Mouse (Mus musculus): ENCODE data around the gene Manbal. TPM values are rescaled to one million over a fixed set of nuclear protein-coding genes. Genes with fewer than 3 reads are reported as not detected.
"Not testable (repeated sequence)": the region's sequence is repeated elsewhere in the genome, so short reads cannot be mapped to it uniquely, and the experiment has no call there.

The Manbal gene
- polyA plus RNA-seq, 1 experiment: 68.0 TPM

DNA sequence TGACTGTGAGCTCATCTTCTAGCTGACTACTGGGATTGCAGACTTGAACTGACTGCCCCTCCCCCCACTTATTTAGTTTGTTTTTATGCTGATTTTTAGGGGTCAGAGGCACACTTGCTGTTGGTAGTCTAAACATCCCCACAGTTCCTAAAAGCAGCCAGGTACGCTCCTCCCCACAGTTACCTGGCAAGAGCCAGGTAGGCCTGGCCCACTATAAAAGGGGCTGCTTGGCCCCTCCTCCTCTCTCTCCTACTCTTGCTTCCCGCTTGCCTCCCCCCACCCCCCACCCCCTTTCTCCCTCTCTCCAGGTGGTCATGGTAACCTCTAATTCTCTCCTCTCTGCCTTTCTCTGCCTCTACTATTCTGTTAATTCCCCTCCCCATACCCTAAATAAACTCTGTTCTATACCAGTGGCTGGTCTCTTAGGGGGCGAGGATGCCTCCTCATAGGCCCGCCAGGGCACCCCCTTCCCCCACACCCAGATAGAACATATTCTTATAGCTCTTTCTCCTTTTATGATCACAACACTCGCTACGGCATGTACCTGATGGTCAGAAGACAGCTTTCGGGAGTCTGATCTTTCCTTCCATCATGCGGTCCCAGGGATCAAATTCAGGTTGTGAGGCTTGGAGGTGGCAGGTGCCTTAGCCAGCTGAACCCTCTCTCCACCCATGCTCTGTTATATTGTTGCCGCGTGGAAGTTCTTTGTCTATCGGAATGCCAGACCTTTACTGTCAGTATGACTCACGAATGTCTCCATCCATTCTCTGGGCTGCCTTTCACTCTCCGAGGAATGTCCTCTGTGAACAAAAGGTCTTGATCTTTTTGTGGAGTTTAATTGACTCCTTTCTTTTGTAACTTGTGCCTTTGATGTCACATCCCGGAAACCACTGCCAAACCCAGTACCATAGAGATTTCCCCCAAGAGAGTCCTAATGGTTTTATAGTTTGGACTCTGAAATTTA lies 8.7 kb downstream of the Manbal start:
- WGBS: 87% methylated on average over 14 of the region's 14 CpGs
- no peak for DNase-seq
- Histone ChIP-seq H3K4me1 (replicated peaks; ENCODE audit: control insufficient read depth, insufficient read depth, low read length) (peaks cover 4% of the 10 kb centered on the region), H3K27ac (ENCODE audit: control insufficient read depth, insufficient read depth, low read length) (no peak overlapping the region), H3K36me3 (ENCODE audit: control insufficient read depth, insufficient read depth, low read length) (peaks cover 6% of the 10 kb centered on the region), H3K4me3 (ENCODE audit: control insufficient read depth, insufficient read depth, low read length) (no peak overlapping the region), H3K27me3 (ENCODE audit: control insufficient read depth, insufficient read depth, low read length) (no peaks in the 10 kb centered on the region)
- no peak for TF ChIP-seq CTCF (IDR thresholded peaks at IDR 0.05; ENCODE audit: borderline replicate concordance, control insufficient read depth, extremely low read depth, insufficient read depth, low read length, poor library complexity)
- TF ChIP-seq POLR2A (IDR thresholded peaks at IDR 0.05; ENCODE audit: control insufficient read depth, extremely low read depth, insufficient read depth, low read length, poor library complexity): no peak

DNA sequence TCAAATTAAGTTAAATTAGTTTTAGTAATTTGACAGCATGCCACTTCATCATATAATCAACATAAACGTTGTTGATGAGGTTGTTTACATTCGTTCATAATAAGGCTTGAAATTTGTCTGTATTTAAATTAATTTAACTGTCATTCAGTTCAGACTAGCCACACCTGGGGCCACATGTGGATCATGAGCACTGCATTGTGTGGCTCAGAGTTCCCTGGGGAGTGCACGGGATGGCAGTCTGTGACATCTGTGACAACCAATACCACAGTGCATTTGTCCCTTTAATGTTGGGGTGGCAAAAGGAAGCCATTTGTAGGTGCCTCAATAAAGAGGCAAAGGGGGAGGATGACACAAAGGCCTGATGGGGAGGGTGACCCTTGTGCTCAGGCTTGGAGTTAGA lies 9.6 kb downstream of the Manbal start:
- Histone ChIP-seq H3K36me3 (ENCODE audit: control insufficient read depth, insufficient read depth, low read length) (peaks cover 6% of the 10 kb centered on the region), H3K4me1 (replicated peaks; ENCODE audit: control insufficient read depth, insufficient read depth, low read length) (peaks cover 4% of the 10 kb centered on the region), H3K27me3 (ENCODE audit: control insufficient read depth, insufficient read depth, low read length) (no peaks in the 10 kb centered on the region), H3K27ac (ENCODE audit: control insufficient read depth, insufficient read depth, low read length) (no peak overlapping the region), H3K4me3 (ENCODE audit: control insufficient read depth, insufficient read depth, low read length) (no peak overlapping the region)
- 87% methylated on average over 3 of the region's 3 CpGs for WGBS
- no peak for DNase-seq
- TF ChIP-seq POLR2A (IDR thresholded peaks at IDR 0.05; ENCODE audit: control insufficient read depth, extremely low read depth, insufficient read depth, low read length, poor library complexity) (no peak), CTCF (IDR thresholded peaks at IDR 0.05; ENCODE audit: borderline replicate concordance, control insufficient read depth, extremely low read depth, insufficient read depth, low read length, poor library complexity) (no peak)

DNA sequence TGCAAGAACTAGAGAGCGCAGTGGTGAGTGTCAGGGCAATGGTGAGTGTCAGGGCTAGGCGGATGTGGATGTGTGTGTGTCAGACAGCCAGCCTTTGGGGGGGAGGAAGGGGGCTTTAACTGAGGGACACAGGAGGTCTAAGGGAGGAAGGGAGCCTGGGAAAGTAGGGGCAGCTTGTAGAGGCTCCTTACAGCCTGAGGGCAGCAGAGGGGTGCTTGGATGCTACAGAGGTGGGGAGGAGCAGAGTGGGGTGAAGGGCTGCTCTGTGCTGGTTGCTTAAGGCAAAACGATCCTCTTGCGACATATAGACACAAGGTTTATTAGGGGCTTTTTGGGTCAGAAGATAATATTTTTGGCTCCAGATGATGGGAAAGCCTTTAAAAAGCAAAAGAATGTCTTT lies 17.4 kb downstream of the Manbal start:
- H3K4me3 ChIP-seq (ENCODE audit: control insufficient read depth, insufficient read depth, low read length): no peak overlapping the region
- TF ChIP-seq POLR2A (IDR thresholded peaks at IDR 0.05; ENCODE audit: control insufficient read depth, extremely low read depth, insufficient read depth, low read length, poor library complexity) (no peak), CTCF (IDR thresholded peaks at IDR 0.05; ENCODE audit: borderline replicate concordance, control insufficient read depth, extremely low read depth, insufficient read depth, low read length, poor library complexity) (no peak)
- H3K36me3 ChIP-seq (ENCODE audit: control insufficient read depth, insufficient read depth, low read length): peaks cover 9% of the 10 kb centered on the region
- no peaks in the 10 kb centered on the region for H3K4me1 ChIP-seq (replicated peaks; ENCODE audit: control insufficient read depth, insufficient read depth, low read length)
- WGBS: 98% methylated on average over 4 of the region's 4 CpGs
- H3K27ac ChIP-seq (ENCODE audit: control insufficient read depth, insufficient read depth, low read length): no peak overlapping the region
- no peak for DNase-seq
- no peaks in the 10 kb centered on the region for H3K27me3 ChIP-seq (ENCODE audit: control insufficient read depth, insufficient read depth, low read length)

DNA sequence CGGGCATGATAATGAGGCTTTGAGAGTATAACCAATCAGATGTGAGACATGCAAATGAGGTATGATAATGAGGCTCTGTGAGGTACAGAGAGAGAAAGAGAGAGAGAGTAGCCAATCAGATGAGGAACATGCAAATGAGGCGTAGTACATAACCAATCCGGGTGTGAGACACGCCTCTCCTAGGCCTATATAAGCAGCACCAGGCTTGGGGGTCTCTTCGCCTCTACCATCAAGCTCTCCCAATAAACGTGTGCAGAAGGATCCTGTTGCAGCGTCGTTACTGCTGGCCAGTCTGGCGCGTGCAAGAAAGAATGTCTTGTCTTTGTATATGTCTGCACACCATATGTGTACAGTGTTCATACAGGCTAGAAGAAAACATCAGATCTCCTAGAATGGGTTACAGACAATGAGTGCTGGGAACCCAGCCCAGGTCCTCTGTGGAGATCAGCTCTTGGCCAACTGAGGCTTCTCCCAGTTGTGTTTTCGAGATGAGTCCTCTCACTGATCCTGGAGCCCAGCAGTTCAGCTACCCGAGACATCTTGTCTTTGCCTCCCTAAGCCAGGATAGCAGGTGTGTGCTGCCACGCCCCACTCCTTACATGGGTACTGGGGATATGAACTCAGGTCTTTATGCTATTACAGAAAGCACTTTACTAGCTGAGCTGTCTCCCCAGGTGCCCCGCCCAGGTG lies 21.7 kb downstream of the Manbal start:
- H3K36me3 ChIP-seq (ENCODE audit: control insufficient read depth, insufficient read depth, low read length); DNase-seq; H3K27me3 ChIP-seq (ENCODE audit: control insufficient read depth, insufficient read depth, low read length); H3K27ac ChIP-seq (ENCODE audit: control insufficient read depth, insufficient read depth, low read length); H3K4me3 ChIP-seq (ENCODE audit: control insufficient read depth, insufficient read depth, low read length); H3K4me1 ChIP-seq (replicated peaks; ENCODE audit: control insufficient read depth, insufficient read depth, low read length): not testable (repeated sequence)
- WGBS: 97% methylated on average over 14 of the region's 14 CpGs

DNA sequence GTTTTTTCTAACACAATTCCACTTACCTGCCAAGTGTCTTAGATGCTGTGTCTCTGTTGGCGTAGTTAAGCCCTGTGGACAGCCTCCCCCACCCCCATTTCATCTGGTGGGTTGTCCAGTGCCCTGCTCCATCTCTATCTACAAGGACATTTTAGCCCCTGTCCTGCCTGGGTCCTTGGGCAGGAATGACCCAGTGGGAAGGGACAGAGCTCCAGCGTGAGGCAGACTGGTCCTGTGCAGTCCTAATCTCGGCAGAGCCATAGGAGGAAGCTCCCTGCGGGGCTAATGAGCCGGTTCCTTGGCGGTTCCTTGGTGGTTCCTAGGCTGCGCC lies 22.2 kb downstream of the Manbal start:
- Histone ChIP-seq H3K36me3 (ENCODE audit: control insufficient read depth, insufficient read depth, low read length) (no peaks in the 10 kb centered on the region), H3K27me3 (ENCODE audit: control insufficient read depth, insufficient read depth, low read length) (no peaks in the 10 kb centered on the region), H3K4me3 (ENCODE audit: control insufficient read depth, insufficient read depth, low read length) (no peak overlapping the region), H3K27ac (ENCODE audit: control insufficient read depth, insufficient read depth, low read length) (no peak overlapping the region), H3K4me1 (replicated peaks; ENCODE audit: control insufficient read depth, insufficient read depth, low read length) (no peaks in the 10 kb centered on the region)
- DNase-seq: no peak
- TF ChIP-seq POLR2A (IDR thresholded peaks at IDR 0.05; ENCODE audit: control insufficient read depth, extremely low read depth, insufficient read depth, low read length, poor library complexity) (no peak), CTCF (IDR thresholded peaks at IDR 0.05; ENCODE audit: borderline replicate concordance, control insufficient read depth, extremely low read depth, insufficient read depth, low read length, poor library complexity) (no peak)
- 92% methylated on average over 7 of the region's 7 CpGs for WGBS

DNA sequence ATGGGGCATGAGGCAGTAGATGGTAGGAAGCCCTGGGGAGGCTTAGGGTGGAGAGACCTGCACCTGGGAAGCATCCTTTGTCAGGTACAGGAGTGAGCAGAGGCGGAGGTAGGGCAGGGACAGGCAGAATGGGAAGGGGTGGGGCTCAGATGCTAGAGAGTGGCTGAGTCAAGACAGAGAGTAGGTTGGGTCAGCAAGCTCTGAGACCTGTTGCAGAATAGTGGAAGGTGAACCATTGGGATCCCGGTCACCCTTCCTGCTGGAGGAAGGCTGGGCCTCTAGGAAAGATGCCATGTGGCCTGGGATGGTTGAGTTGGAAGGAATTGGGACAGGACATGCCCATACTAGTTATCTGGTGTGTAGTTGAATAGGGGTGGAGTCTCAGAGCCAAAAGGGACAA lies 24.9 kb downstream of the Manbal start:
- DNase-seq: no peak
- H3K27me3 ChIP-seq (ENCODE audit: control insufficient read depth, insufficient read depth, low read length): no peaks in the 10 kb centered on the region
- no peak overlapping the region for H3K27ac ChIP-seq (ENCODE audit: control insufficient read depth, insufficient read depth, low read length)
- 94% methylated on average over 2 of the region's 2 CpGs for WGBS
- 0 out of 2 replicates have a peak, but pooled peaks cover 3% of the 10 kb centered on the region for H3K36me3 ChIP-seq (ENCODE audit: control insufficient read depth, insufficient read depth, low read length)
- TF ChIP-seq POLR2A (IDR thresholded peaks at IDR 0.05; ENCODE audit: control insufficient read depth, extremely low read depth, insufficient read depth, low read length, poor library complexity): no peak
- TF ChIP-seq CTCF (IDR thresholded peaks at IDR 0.05; ENCODE audit: borderline replicate concordance, control insufficient read depth, extremely low read depth, insufficient read depth, low read length, poor library complexity): no peak
- H3K4me1 ChIP-seq (replicated peaks; ENCODE audit: control insufficient read depth, insufficient read depth, low read length): peaks cover 22% of the 10 kb centered on the region
- H3K4me3 ChIP-seq (ENCODE audit: control insufficient read depth, insufficient read depth, low read length): no peak overlapping the region

All from thymus, adult 2 months (tissue).